Mouse (Mus musculus): ENCODE measurements around the gene Cdh11. TPM values are rescaled to one million over a fixed set of nuclear protein-coding genes. Genes with fewer than 3 reads are reported as not detected.

Cdh11 gene
- polyA plus RNA-seq (2016; fragmentation: Nextera tagmentation; extraction: Ambion mirVana) = 80.9 and 112 TPM in 2 replicates

- WGBS = 2% methylated on average over 23 of the region's 23 CpGs
- peaks cover 32% of the 10 kb centered on the region for H3K4me1 ChIP-seq
- H3K27ac ChIP-seq = peak within 1 kb of the TSS; percentile 98
- no peaks in the 10 kb centered on the region for H3K27me3 ChIP-seq (ENCODE audit: low read depth, poor library complexity, severe bottlenecking)
- H3K9me3 ChIP-seq (replicated peaks) = no peaks in the 10 kb centered on the region
- H3K4me3 ChIP-seq = peak within 1 kb of the TSS; percentile 74
- no peak for DNase-seq (ENCODE audit: low spot score)
- H3K36me3 ChIP-seq = no peaks in the 10 kb centered on the region
Observed at GRCm38 (mm10) chr8:102785592-102786416, at the start of gene Cdh11. TSS of gene Cdh11 (minus strand) at chr8:102785642.

DNA sequence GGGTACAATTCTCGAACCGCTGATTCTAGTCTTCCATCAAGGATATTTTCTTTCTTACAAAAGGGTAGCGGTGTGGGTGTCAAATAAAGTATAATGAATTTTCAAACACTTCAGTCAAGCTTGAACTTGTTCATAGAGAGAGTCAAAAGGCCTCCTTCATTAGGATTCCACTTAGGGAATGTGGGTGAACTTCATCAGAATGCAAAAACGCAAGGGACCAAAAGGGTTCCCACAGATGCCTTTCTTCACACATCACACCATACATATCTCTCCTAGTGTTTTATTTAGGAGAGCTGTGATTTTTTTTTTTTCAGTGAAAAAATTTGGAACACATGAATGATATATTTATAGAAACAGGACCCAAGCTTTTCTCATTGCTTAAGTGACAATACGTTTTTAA, 28.5 kb upstream of the Cdh11 start:
- 87% methylated on average over 5 of the region's 5 CpGs for WGBS
- Histone ChIP-seq H3K4me3 (no peak overlapping the region), H3K4me1 (no peaks in the 10 kb centered on the region), H3K36me3 (no peaks in the 10 kb centered on the region), H3K27me3 (ENCODE audit: low read depth, poor library complexity, severe bottlenecking) (no peaks in the 10 kb centered on the region), H3K9me3 (replicated peaks) (no peaks in the 10 kb centered on the region), H3K27ac (no peak overlapping the region)
- no peak for DNase-seq (ENCODE audit: low spot score)

DNA sequence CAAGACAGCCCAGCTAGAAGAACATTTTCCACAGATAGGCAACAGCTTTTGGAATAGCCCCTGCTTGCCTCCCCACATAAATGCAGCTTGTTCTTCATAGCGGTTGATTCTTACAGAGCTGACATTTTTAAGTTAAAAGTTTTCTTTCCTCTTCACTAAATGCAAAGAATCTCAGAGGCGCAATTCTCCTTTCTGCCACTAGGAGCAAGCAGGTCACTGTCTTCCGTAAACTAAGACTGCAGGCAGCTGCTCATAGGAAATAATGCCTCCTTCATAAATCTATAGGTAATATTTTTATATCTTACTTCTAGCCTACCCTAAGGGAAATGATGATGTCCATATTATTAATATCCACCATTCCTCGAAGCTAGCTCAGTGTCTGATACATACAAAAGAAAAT, 4.9 kb upstream of the Cdh11 start:
- no peaks in the 10 kb centered on the region for H3K27me3 ChIP-seq (ENCODE audit: low read depth, poor library complexity, severe bottlenecking)
- no peak overlapping the region for H3K27ac ChIP-seq
- DNase-seq (ENCODE audit: low spot score) = peak; percentile 34
- H3K9me3 ChIP-seq (replicated peaks) = no peaks in the 10 kb centered on the region
- no peaks in the 10 kb centered on the region for H3K36me3 ChIP-seq
- WGBS = 34% methylated on average over 4 of the region's 4 CpGs
- no peak overlapping the region for H3K4me3 ChIP-seq
- H3K4me1 ChIP-seq = peaks cover 21% of the 10 kb centered on the region

- DNase-seq (ENCODE audit: low spot score) = peak; percentile 75
- Histone ChIP-seq H3K4me3 (peak overlapping the region; percentile 74), H3K36me3 (no peaks in the 10 kb centered on the region), H3K4me1 (peaks cover 29% of the 10 kb centered on the region), H3K27ac (peak overlapping the region; percentile 98), H3K9me3 (replicated peaks) (no peaks in the 10 kb centered on the region), H3K27me3 (ENCODE audit: low read depth, poor library complexity, severe bottlenecking) (no peaks in the 10 kb centered on the region)
- WGBS = 3% methylated on average over 31 of the region's 31 CpGs
Observed at GRCm38 (mm10) chr8:102786467-102787360, 1.3 kb upstream of the Cdh11 start.

- Histone ChIP-seq H3K36me3 (no peaks in the 10 kb centered on the region), H3K4me3 (peak overlapping the region; percentile 74), H3K27ac (peak overlapping the region; percentile 98), H3K4me1 (peaks cover 35% of the 10 kb centered on the region), H3K27me3 (ENCODE audit: low read depth, poor library complexity, severe bottlenecking) (no peaks in the 10 kb centered on the region), H3K9me3 (replicated peaks) (no peaks in the 10 kb centered on the region)
- under 1% methylated on average over 53 of the region's 55 CpGs for WGBS
- DNase-seq (ENCODE audit: low spot score) = peak; percentile 90
Observed at GRCm38 (mm10) chr8:102784835-102785455, 497 bp downstream of the Cdh11 start.

GRCm38 (mm10) chr8:102783821-102784591, 1.4 kb downstream of the Cdh11 start:
- peak; percentile 77 for DNase-seq (ENCODE audit: low spot score)
- H3K27me3 ChIP-seq (ENCODE audit: low read depth, poor library complexity, severe bottlenecking) = no peaks in the 10 kb centered on the region
- H3K4me1 ChIP-seq = peaks cover 35% of the 10 kb centered on the region
- peak overlapping the region; percentile 74 for H3K4me3 ChIP-seq
- H3K36me3 ChIP-seq = peaks cover 4% of the 10 kb centered on the region
- H3K9me3 ChIP-seq (replicated peaks) = no peaks in the 10 kb centered on the region
- H3K27ac ChIP-seq = peak overlapping the region; percentile 98
- under 1% methylated on average over 42 of the region's 42 CpGs for WGBS

GRCm38 (mm10) chr8:102782707-102783489, 2.5 kb downstream of the Cdh11 start:
- no peaks in the 10 kb centered on the region for H3K9me3 ChIP-seq (replicated peaks)
- peak; percentile 40 for DNase-seq (ENCODE audit: low spot score)
- peak overlapping the region; percentile 74 for H3K4me3 ChIP-seq
- peaks cover 15% of the 10 kb centered on the region for H3K36me3 ChIP-seq
- H3K27me3 ChIP-seq (ENCODE audit: low read depth, poor library complexity, severe bottlenecking) = no peaks in the 10 kb centered on the region
- peak overlapping the region; percentile 98 for H3K27ac ChIP-seq
- WGBS = 3% methylated on average over 11 of the region's 11 CpGs
- H3K4me1 ChIP-seq = peaks cover 38% of the 10 kb centered on the region

DNA sequence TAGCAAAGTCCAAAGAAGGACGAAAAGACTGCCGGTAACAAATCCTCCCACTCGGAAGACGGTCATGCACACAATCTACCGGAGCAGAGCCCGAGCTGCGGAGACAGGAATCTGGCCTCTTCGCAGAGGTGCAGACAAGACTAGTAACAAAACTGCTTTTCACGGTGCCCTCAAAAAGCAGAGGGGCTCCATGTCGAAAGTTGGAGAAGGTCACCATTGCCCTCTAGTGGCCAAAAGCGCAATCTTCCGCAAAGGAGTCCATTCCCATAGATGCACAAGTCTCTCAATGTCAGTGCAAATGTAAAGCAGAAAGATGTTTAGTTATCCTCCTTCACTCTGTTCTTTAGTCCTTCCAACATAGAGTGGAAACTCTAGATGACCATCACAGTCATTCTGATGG, 4.5 kb downstream of the Cdh11 start:
- WGBS = 2% methylated on average over 12 of the region's 12 CpGs
- H3K4me1 ChIP-seq = peaks cover 25% of the 10 kb centered on the region
- peaks cover 35% of the 10 kb centered on the region for H3K36me3 ChIP-seq
- peak; percentile 89 for DNase-seq (ENCODE audit: low spot score)
- peak overlapping the region; percentile 76 for H3K27ac ChIP-seq
- no peaks in the 10 kb centered on the region for H3K9me3 ChIP-seq (replicated peaks)
- H3K27me3 ChIP-seq (ENCODE audit: low read depth, poor library complexity, severe bottlenecking) = no peaks in the 10 kb centered on the region
- H3K4me3 ChIP-seq = peak overlapping the region; percentile 74

- peaks cover 91% of the 10 kb centered on the region for H3K36me3 ChIP-seq
- no peak for DNase-seq (ENCODE audit: low spot score)
- H3K27ac ChIP-seq = no peak overlapping the region
- 85% methylated on average over 1 of the region's 1 CpGs for WGBS
- no peak overlapping the region for H3K4me3 ChIP-seq
- peaks cover 5% of the 10 kb centered on the region for H3K4me1 ChIP-seq
- H3K9me3 ChIP-seq (replicated peaks) = no peaks in the 10 kb centered on the region
- no peaks in the 10 kb centered on the region for H3K27me3 ChIP-seq (ENCODE audit: low read depth, poor library complexity, severe bottlenecking)
Observed at GRCm38 (mm10) chr8:102774594-102774993, 10.8 kb downstream of the Cdh11 start.

DNA sequence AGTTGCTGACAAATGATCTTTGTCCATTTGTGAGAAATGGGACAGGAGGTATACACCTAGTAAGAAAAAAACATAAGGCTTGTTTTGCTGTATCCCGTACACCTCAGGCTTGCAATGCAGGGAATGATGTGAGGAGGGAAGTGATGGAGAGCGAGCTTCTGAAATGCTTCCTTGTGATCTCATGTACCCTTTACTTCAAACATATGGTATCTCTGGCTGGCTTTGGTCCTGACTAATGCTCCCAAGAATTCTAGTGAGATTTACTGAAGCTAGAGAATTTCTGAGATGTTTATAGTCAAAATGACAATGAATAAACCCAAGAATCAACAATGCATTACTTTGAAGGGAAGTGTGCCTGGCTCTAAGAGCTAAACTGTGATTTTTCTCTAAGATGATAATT, 14.0 kb downstream of the Cdh11 start:
- H3K36me3 ChIP-seq = peaks cover 75% of the 10 kb centered on the region
- WGBS = 92% methylated on average over 2 of the region's 2 CpGs
- no peak overlapping the region for H3K4me3 ChIP-seq
- DNase-seq (ENCODE audit: low spot score) = no peak
- H3K4me1 ChIP-seq = no peaks in the 10 kb centered on the region
- no peak overlapping the region for H3K27ac ChIP-seq
- H3K27me3 ChIP-seq (ENCODE audit: low read depth, poor library complexity, severe bottlenecking) = no peaks in the 10 kb centered on the region
- H3K9me3 ChIP-seq (replicated peaks) = no peaks in the 10 kb centered on the region

DNA sequence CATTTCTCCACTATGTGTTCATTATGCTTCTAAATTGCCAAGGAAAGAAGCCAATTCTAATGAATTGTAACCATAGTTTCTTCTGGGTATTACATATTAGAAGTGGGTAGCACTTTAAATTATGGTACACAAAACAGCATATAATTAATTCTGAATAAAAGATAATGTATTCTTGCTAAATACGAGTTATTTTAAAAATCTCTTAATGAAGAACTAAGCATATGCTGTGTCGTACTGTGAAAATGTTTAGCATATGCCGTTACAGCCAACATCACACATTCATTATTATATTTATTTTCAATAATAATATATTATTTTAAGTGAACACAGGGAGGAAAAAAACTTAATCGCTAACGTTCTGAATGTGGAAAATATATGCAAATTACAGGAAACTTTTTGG, 31.6 kb downstream of the Cdh11 start:
- peaks cover 59% of the 10 kb centered on the region for H3K36me3 ChIP-seq
- H3K27ac ChIP-seq = no peak overlapping the region
- H3K27me3 ChIP-seq (ENCODE audit: low read depth, poor library complexity, severe bottlenecking) = no peaks in the 10 kb centered on the region
- 93% methylated on average over 5 of the region's 5 CpGs for WGBS
- no peaks in the 10 kb centered on the region for H3K4me1 ChIP-seq
- DNase-seq (ENCODE audit: low spot score) = no peak
- no peaks in the 10 kb centered on the region for H3K9me3 ChIP-seq (replicated peaks)
- H3K4me3 ChIP-seq = no peak overlapping the region

Data from limb, embryonic 10.5 days (tissue).